Mouse (Mus musculus) CD4-positive helper T cell, adult 2 months (primary cell): ENCODE data around the gene Hecw2.

Source experiments
- DNase-seq: peaks from one replicate; pipeline ENCODE4 v3.0.0-alpha.2; 2012; ENCODE audit warnings: low read depth, missing footprints, low spot score

Gene Hecw2

GRCm38 (mm10) chr1:54194954-54195305, at the start of gene Hecw2:
Gene Hecw2, minus strand, starts transcription at chr1:54195168.
- no peak for DNase-seq

- no peak for DNase-seq
Observed at GRCm38 (mm10) chr1:54242722-54243121, 47.8 kb upstream of the Hecw2 start.

GRCm38 (mm10) chr1:54220273-54220672, 25.3 kb upstream of the Hecw2 start:
- no peak for DNase-seq

- DNase-seq, result no peak
Observed at GRCm38 (mm10) chr1:54194183-54194953, 600 bp downstream of the Hecw2 start.

GRCm38 (mm10) chr1:54193191-54193770, 1.7 kb downstream of the Hecw2 start:
- no peak for DNase-seq

- DNase-seq, result no peak
Observed at GRCm38 (mm10) chr1:54187579-54187978, 7.4 kb downstream of the Hecw2 start.

- DNase-seq, result no peak
Observed at GRCm38 (mm10) chr1:54186347-54186746, 8.6 kb downstream of the Hecw2 start.

GRCm38 (mm10) chr1:54180663-54181062, 14.3 kb downstream of the Hecw2 start:
- no peak for DNase-seq

- DNase-seq, result no peak
Observed at GRCm38 (mm10) chr1:54179179-54179578, 15.8 kb downstream of the Hecw2 start.

- DNase-seq, result no peak
Observed at GRCm38 (mm10) chr1:54176592-54176991, 18.4 kb downstream of the Hecw2 start.

GRCm38 (mm10) chr1:54168014-54168413, 27.0 kb downstream of the Hecw2 start:
- no peak for DNase-seq

- DNase-seq, result no peak
Observed at GRCm38 (mm10) chr1:54159531-54159930, 35.4 kb downstream of the Hecw2 start.

GRCm38 (mm10) chr1:54153216-54153786, 41.7 kb downstream of the Hecw2 start:
- no peak for DNase-seq

- DNase-seq, result no peak
Observed at GRCm38 (mm10) chr1:54145106-54145505, 49.9 kb downstream of the Hecw2 start.

- no peak for DNase-seq
Observed at GRCm38 (mm10) chr1:54133802-54134436, 61.0 kb downstream of the Hecw2 start.

GRCm38 (mm10) chr1:54128714-54129431, 66.1 kb downstream of the Hecw2 start:
- no peak for DNase-seq

GRCm38 (mm10) chr1:54126991-54127742, 67.8 kb downstream of the Hecw2 start:
- DNase-seq, result no peak

GRCm38 (mm10) chr1:54122551-54122950, 72.4 kb downstream of the Hecw2 start:
- DNase-seq, result no peak

GRCm38 (mm10) chr1:54121071-54121730, 73.8 kb downstream of the Hecw2 start:
- no peak for DNase-seq

- DNase-seq, result no peak
Observed at GRCm38 (mm10) chr1:54119638-54120320, 75.2 kb downstream of the Hecw2 start.
